Mouse (Mus musculus): ENCODE measurements at regions not wholly inside any gene's neighbourhood (a gene's known extent, or its start where the extent isn't known, plus 50 kb on each side); places are given as distances from the start of the nearest gene placed in this dataset.

DNA sequence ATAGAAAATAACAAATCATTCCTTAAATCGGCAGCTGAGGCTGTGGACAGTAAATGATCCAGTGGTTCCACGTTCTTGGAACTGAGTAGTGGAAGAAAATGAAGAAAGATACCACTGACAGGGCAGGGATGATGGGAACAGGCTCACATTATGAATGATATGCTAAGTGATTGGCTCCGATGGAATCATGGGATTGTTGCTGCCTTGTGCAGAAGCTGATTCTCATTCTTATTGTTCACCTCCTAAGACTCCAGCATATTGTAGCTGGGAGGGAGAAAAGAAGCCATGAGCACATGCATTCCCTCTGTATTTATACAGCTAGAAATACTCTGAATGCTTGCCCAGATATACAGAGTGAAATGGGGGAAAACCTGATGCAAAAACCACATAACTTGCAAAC is 777.3 kb upstream of the Gm8797 start:
- Histone ChIP-seq H3K4me1 (ENCODE audit: control insufficient read depth, insufficient read depth, low read length) (no peaks in the 10 kb centered on the region), H3K27me3 (ENCODE audit: control insufficient read depth, insufficient read depth, low read length) (no peaks in the 10 kb centered on the region), H3K27ac (ENCODE audit: insufficient read depth, low read length) (no peak overlapping the region), H3K4me3 (replicated peaks; ENCODE audit: insufficient read depth, low read depth, low read length) (no peak overlapping the region)
- TF ChIP-seq CTCF (IDR thresholded peaks at IDR 0.05; ENCODE audit: borderline replicate concordance, insufficient read depth, low read depth, low read length) (no peak), POLR2A (IDR thresholded peaks at IDR 0.05; ENCODE audit: borderline replicate concordance, insufficient read depth, low read length) (no peak)
- 67% methylated on average over 3 of the region's 3 CpGs for WGBS
- no peak for DNase-seq

DNA sequence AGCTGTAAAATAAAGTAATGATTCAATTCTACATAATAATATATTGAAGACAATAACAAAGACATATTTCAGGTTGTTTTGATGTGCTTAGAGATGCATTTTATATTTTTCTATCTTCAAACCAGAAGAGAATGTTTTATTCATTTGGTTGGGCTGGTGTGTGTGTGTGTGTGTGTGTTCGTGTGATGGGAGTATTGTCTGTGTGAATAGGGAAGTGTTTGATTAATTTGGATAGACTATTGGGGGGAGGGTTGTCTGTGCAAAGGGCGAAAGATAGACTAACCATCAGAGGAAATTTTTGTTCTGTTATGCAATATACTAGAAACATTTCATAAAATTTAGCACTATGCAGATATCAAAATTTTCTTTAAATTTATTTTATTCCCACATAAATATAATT is 776.8 kb upstream of the Gm8797 start:
- 69% methylated on average over 2 of the region's 2 CpGs for WGBS
- Histone ChIP-seq H3K27ac (ENCODE audit: insufficient read depth, low read length) (no peak overlapping the region), H3K27me3 (ENCODE audit: control insufficient read depth, insufficient read depth, low read length) (no peaks in the 10 kb centered on the region), H3K4me1 (ENCODE audit: control insufficient read depth, insufficient read depth, low read length) (no peaks in the 10 kb centered on the region), H3K4me3 (replicated peaks; ENCODE audit: insufficient read depth, low read depth, low read length) (no peak overlapping the region)
- TF ChIP-seq POLR2A (IDR thresholded peaks at IDR 0.05; ENCODE audit: borderline replicate concordance, insufficient read depth, low read length) (no peak), CTCF (IDR thresholded peaks at IDR 0.05; ENCODE audit: borderline replicate concordance, insufficient read depth, low read depth, low read length) (no peak)
- DNase-seq, result no peak

DNA sequence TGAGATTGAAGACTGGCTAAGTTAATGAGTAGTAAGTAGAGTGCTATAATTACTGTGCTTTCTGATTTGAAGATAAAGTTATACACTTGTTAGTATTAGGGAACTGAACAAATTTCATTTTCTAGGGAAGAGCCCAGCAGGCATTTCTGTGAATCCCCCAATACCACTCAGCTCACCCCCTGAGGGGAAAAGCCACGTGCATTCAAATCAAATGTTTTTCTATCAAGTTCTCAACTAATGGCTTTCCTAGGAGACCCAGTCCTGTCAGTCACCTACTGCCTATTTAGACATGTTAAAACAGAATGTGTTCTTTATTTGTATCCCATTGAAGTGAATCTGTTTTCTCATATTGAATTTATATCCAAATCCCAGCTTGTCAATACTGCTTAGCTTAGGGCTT is 775.9 kb upstream of the Gm8797 start:
- WGBS, result 19% methylated on average over 1 of the region's 1 CpGs
- no peak for TF ChIP-seq POLR2A (IDR thresholded peaks at IDR 0.05; ENCODE audit: borderline replicate concordance, insufficient read depth, low read length)
- no peak for TF ChIP-seq CTCF (IDR thresholded peaks at IDR 0.05; ENCODE audit: borderline replicate concordance, insufficient read depth, low read depth, low read length)
- H3K27me3 ChIP-seq (ENCODE audit: control insufficient read depth, insufficient read depth, low read length), result no peaks in the 10 kb centered on the region
- H3K27ac ChIP-seq (ENCODE audit: insufficient read depth, low read length), result no peak overlapping the region
- H3K4me1 ChIP-seq (ENCODE audit: control insufficient read depth, insufficient read depth, low read length), result no peaks in the 10 kb centered on the region
- no peak for DNase-seq
- H3K4me3 ChIP-seq (replicated peaks; ENCODE audit: insufficient read depth, low read depth, low read length), result no peak overlapping the region

DNA sequence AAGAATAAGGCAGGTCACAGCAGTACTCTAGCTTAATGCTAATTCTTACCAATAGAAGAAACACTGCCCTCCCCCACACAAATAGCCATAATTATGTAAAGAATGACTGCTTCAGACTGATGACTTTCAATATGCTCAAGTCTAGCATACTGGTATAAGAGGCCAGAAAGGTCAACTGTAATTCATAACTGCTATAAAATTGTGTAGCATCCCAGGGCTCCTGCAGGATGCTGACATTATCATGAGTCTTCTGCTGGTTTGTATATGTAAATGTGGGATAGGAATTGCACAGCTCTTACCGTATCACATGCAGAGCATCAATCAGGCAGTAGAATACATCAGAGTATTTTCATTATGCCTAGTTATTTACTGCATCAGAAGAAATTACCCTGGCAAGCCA is 774.3 kb upstream of the Gm8797 start:
- H3K27ac ChIP-seq (ENCODE audit: insufficient read depth, low read length), result no peak overlapping the region
- H3K4me1 ChIP-seq (ENCODE audit: control insufficient read depth, insufficient read depth, low read length), result no peaks in the 10 kb centered on the region
- no peak for DNase-seq
- 16% methylated on average over 1 of the region's 1 CpGs for WGBS
- no peak overlapping the region for H3K4me3 ChIP-seq (replicated peaks; ENCODE audit: insufficient read depth, low read depth, low read length)
- TF ChIP-seq POLR2A (IDR thresholded peaks at IDR 0.05; ENCODE audit: borderline replicate concordance, insufficient read depth, low read length) (no peak), CTCF (IDR thresholded peaks at IDR 0.05; ENCODE audit: borderline replicate concordance, insufficient read depth, low read depth, low read length) (no peak)
- H3K27me3 ChIP-seq (ENCODE audit: control insufficient read depth, insufficient read depth, low read length), result no peaks in the 10 kb centered on the region

DNA sequence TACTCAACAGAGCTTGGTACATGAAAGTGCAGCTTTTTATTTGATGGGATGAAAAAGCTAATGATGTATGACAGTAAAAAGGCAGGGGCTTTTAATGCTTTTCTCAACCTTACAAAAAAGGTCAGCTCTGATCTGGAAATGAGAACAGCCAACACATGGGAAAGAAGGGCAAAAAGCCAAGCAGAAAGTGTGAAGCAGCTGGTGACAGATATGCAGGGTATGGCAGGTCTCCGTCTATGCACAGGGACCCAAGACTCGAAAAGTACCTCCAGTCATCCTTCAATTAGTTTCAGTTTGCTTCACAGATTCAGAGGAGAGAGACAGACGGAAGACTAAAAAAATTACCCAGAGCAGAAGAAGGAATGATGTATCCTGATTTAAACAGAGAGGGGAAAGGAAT is 732.9 kb upstream of the Gm8797 start:
- no peak overlapping the region for H3K27ac ChIP-seq (ENCODE audit: insufficient read depth, low read length)
- DNase-seq, result no peak
- no peak for TF ChIP-seq CTCF (IDR thresholded peaks at IDR 0.05; ENCODE audit: borderline replicate concordance, insufficient read depth, low read depth, low read length)
- TF ChIP-seq POLR2A (IDR thresholded peaks at IDR 0.05; ENCODE audit: borderline replicate concordance, insufficient read depth, low read length), result no peak
- H3K27me3 ChIP-seq (ENCODE audit: control insufficient read depth, insufficient read depth, low read length), result no peaks in the 10 kb centered on the region
- no peaks in the 10 kb centered on the region for H3K4me1 ChIP-seq (ENCODE audit: control insufficient read depth, insufficient read depth, low read length)
- WGBS, result 10% methylated on average over 3 of the region's 3 CpGs
- H3K4me3 ChIP-seq (replicated peaks; ENCODE audit: insufficient read depth, low read depth, low read length), result no peak overlapping the region

Data from cerebellum, adult 2 months (tissue).